Mouse (Mus musculus): ENCODE results near the gene B230118H07Rik.

Gene B230118H07Rik

GRCm38 (mm10) chr2:101639840-101640350, 9.4 kb downstream of the B230118H07Rik start:
- no peak for DNase-seq (ENCODE audit: extremely low read depth, low read depth, low spot score)

GRCm38 (mm10) chr2:101638979-101639839, 10.1 kb downstream of the B230118H07Rik start:
- no peak for DNase-seq (ENCODE audit: extremely low read depth, low read depth, low spot score)

DNA sequence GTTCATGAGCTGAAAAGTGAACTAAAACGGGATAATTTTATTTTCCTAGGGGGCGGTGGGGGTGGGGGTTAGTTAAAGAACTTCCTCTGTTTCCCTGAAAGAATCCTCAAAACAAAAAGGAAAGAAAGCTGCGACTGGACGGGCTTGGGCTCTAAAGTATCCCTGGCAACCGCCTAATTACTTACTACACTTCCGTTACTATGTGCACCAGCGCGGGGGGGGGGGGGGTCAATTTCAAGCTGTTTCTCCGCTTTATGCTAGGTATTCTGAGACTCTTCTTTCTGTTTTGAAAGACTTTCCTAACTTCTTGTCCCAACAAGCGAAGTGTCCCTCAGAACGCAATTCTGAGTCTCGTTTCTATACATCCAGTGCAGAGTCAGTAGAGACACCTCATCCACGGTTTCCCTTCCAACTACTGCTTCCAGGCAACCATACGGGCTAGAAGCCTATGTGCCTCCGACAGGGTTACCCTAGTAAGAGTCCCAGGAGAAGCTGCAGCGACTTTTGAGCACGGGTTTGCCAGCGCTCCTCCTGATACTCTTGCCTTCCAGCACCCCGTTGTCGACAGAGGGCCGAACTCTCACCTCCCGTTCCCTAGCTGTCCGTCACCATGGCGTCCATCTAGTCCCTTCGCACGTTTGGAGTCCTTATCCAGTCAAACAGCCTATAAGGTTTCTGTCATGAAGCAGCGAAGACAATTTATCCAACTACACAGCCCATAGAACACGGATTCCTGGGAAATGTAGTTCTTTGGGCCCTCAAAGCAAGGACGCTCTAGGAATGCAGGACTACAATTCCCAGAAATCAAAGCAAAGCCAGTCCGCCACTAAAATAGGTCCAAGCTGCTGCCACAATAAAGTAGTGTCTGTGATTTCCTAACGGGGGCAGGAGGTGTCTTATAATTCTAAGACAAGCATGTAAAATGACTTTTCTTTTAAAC, 20.8 kb downstream of the B230118H07Rik start:
- peak; percentile 75 for DNase-seq (ENCODE audit: extremely low read depth, low read depth, low spot score)

GRCm38 (mm10) chr2:101627227-101627626, 22.1 kb downstream of the B230118H07Rik start:
- no peak for DNase-seq (ENCODE audit: extremely low read depth, low read depth, low spot score)

- no peak for DNase-seq (ENCODE audit: extremely low read depth, low read depth, low spot score)
Measured at GRCm38 (mm10) chr2:101624526-101624925, 24.8 kb downstream of the B230118H07Rik start, which contains the start of gene Rag2. Gene Rag2 (plus strand): TSS chr2:101624718.

DNA sequence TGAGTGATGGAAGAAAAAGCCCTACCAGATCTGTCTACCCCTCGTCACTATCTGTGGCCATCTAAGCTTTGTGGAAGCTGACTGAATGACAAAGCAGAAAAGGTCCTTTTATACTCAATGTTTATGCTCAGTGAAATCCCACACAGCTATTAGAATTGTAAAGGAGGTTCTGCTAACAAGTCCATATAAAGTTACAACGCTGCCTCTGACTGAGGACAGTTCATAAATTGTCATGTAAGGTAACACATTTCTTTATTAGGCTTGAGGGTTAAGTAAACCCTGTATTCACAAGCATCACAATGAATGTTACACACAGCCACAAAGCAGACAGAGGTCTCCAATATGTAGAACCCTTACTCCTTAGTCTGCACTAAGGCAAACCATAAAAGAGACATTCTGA, 25.3 kb downstream of the B230118H07Rik start:
- no peak for DNase-seq (ENCODE audit: extremely low read depth, low read depth, low spot score)

GRCm38 (mm10) chr2:101623042-101623441, 26.3 kb downstream of the B230118H07Rik start:
- no peak for DNase-seq (ENCODE audit: extremely low read depth, low read depth, low spot score)

DNA sequence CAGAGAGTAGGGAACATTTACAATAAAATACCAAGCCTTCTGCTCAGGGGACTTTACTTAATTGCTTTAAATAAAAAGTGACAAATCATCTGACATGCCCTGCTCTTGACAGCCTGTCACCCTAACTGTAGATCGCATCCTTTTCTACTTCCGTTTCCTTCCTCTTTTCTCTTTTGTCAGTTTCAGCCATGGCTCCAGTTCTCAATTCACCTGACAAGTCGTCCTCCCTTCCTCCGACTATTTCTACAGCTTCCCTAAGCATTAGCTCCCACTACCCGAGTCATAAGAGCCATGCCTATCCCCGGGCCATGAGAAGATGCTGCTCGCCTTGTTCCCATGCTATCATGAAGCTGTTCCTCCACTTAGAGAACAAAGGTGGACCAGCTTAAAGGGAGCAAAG, 27.7 kb downstream of the B230118H07Rik start:
- DNase-seq (ENCODE audit: extremely low read depth, low read depth, low spot score) = no peak

- no peak for DNase-seq (ENCODE audit: extremely low read depth, low read depth, low spot score)
Measured at GRCm38 (mm10) chr2:101620899-101621298, 28.4 kb downstream of the B230118H07Rik start.

DNA sequence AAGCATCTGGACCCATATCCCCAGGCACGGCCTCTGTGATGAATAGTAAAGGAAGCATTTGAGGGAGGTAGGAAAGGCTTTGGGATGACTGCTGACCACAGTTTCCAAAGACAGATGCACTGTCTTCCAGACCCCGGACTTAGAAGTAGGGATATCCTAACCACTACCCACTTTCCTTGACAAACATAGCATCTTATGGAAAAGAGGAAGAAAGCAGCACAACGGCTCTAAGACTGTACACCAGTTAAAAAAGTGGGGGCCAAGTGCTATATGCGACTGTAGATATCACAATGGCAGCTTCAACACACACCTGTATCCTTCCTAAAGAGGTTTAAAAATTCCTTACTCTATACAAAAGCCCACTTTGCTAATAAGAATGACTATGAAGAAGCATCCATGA, 31.0 kb downstream of the B230118H07Rik start:
- DNase-seq (ENCODE audit: extremely low read depth, low read depth, low spot score) = no peak

DNA sequence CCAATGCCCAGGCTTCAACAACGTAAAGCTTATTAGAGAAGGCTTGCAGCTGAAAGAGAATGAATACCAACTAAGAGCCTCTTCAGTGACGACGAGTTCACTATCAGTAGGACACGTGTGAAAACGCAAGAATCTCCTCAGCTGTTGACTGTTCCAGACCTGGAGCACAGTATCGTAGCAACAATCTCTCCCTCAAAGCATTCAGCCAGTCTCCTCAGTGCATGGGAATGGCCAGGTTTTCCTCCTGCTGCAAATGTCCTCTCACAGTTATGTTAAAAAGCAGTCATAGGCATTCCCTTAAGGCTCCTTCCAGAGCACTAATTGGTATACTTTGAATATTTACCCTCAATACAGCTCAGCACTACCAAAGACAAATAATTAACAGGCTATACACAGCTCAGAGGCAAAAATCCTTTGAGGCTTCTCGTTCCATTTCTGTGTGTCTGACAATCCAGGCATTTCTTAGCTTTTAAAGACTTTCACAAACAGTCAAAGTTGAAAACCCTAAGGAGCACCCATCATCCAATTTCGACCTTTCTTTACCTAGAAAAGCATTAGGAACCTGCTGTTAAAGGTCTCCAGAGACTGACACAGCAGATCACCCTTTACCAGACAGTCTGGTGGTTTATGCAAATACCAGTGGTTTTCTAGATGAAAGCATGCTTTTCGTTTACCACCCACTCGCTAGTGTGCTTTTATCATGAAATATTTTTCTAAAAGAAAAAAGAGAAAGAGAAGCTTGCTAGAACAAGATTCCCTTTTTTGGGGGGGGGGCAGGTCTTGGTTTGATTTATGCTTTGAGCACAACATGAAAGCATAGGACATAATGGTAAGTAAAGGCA, 33.6 kb downstream of the B230118H07Rik start:
- DNase-seq (ENCODE audit: extremely low read depth, low read depth, low spot score) = no peak

- DNase-seq (ENCODE audit: extremely low read depth, low read depth, low spot score) = no peak
Measured at GRCm38 (mm10) chr2:101610861-101611260, 38.5 kb downstream of the B230118H07Rik start.

DNA sequence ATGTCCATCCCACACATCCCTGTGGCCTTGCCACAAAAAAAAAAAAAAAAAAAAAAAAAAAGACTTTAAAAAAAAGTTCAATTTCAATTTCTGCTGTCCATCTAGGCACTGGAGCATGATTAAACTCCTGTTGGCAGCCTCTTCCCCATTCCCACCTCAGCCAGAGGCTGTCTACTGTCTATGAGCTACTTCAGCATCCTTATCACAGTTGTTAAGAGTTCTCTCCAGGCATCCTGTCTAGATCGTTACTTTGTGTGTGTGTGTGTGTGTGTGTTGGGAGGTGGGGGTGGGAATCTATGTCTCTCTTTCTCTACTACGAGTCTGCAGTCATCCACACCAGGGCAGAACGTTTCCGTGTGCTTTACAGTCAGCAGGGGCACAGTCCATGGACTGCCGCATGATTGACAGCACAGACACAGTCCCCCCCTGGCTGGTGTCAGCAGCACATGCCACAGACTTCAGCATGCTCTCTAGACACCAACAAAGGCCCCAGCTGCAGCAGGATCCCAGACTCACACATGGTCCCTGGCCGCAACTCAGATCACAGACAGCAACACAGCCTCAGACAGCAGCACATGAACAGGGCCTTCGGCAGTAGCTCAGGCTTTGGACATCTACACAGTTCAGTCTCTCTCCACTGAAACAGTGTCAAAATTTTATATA, 41.0 kb downstream of the B230118H07Rik start:
- no peak for DNase-seq (ENCODE audit: extremely low read depth, low read depth, low spot score)

- DNase-seq (ENCODE audit: extremely low read depth, low read depth, low spot score) = no peak
Measured at GRCm38 (mm10) chr2:101603099-101603498, 46.2 kb downstream of the B230118H07Rik start.

GRCm38 (mm10) chr2:101600703-101601102, 48.6 kb downstream of the B230118H07Rik start:
- no peak for DNase-seq (ENCODE audit: extremely low read depth, low read depth, low spot score)

DNA sequence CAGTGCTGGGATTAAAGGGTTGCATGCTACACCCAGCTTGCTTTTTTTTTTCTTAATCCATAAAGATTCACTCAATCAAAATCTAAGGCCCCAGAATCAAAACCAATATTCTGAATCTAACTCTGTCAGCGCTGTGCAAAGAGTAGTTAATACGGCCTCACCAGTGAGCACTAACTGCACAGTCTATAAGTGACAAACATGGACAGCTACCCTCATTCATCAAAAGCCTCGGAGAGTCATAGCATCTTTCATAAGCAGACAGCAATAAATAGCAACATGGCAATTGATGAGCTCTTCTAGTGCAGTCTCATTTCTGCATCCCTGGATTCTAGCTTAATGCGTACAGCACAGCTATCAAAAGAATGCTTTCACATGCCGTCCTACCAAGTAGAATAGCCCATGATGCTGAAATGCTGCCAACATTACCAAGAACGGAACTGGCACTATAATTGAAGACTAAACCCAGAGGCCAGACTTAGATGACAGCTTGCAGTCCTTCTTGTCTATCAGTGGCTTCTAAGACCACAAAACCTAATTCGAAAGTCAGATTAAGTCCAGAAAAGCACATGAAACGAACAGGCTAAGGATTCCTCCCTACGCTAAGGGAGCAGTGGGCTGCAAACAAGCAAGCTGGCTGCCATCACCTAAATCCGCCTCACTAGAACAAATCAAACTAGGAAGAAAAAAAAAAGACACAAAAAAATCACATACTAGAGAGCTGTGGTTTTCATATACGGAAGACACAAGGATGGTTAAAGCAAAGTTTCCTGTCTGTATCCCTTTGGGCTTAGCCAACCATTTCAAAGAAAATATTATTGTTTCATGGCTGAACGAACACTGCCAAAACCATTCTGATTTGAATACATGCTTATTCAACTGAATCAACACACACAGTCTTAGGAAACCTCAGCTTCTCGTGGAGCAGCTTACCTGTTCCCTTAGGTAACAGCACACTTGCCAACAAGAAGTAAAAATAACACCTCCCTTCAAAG, 50.8 kb downstream of the B230118H07Rik start:
- DNase-seq (ENCODE audit: extremely low read depth, low read depth, low spot score) = no peak

- no peak for DNase-seq (ENCODE audit: extremely low read depth, low read depth, low spot score)
Measured at GRCm38 (mm10) chr2:101597186-101597585, 52.1 kb downstream of the B230118H07Rik start.

DNA sequence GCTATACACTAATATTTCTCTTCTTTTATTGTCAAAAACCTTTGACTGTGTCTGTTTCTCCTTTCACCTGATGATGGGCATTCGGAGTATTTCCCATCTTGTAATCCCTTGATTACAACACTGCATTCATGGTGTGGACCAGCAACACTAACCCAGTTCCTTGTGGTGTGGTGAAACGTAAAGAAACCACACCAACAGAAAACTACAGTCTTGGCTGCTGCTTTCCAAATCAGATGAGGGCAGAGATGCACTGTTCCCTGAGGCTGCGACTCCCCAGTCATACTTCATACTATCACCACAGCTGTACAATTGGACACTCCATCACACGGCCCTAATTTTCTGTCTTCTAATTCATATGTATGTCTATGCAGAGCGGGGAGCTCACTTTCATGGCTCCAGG, 54.7 kb downstream of the B230118H07Rik start:
- no peak for DNase-seq (ENCODE audit: extremely low read depth, low read depth, low spot score)

DNA sequence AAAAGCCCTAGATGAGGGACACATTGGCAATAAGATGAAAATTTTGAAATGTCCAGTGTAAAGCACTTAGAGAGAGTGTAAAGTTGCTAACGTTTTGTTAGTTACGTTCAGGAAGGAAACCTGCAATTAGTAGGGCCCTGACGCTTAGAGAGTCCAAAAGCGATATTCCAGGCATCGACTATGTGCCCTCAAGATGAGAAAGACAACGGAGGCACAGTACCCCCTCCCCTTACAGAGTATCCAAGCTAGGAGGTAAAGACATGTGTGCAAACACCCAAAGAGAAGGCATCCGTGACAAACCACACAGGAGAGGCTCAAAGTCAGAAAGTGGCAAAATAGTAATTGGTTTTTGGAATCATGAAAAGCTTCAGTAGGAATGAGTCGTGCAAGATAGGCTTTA, 56.4 kb downstream of the B230118H07Rik start:
- no peak for DNase-seq (ENCODE audit: extremely low read depth, low read depth, low spot score)
